11 mouse cellular contexts compared by ENCODE assay signal in the genomic region with DNA sequence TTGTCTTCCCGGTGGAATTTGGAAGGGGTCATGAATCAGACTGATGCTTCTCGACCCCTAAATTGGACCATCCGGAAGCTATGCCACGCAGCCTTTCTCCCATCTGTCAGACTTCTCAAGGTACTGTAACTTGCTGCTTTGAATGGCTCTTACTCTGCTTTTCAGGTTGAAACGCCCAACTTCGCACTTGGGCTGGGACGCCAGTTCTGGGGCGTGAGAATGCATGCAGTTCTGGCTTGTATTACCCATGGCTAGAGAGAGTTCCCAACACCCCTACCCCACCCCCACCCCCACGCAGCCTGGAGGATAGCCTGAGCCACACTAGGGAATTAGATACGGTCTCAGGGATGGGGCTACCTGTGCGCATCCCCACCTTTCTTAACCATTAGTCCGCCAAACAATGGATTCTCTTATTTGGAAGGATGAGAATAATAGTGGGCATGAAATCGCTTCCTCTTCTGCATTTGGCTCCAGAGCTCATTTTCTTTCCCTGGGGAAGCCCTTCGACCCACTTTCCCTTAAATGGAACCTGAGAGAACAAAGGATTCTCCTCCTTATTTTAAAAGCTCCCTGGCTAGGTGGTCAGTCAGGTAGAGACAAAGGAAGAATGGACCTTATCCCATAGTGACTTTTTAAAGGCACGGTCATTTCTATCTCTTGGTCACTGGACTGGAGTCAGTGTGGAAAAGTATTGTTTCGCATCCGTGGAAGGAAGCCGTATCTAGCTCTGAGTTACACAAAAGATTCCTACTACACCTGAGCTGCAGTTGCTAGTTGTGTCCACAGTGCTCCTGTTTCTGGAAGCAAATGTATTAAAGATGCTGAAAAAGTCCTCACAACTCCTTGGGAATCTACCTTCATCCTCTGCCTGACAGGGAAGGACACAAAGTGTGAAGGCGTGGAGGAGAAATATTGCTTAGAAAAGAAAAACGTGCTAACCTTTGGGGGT.
A peak's percentile ranks its signal among the peaks of the same experiment; 100 is the strongest.
DNase-seq lines count a peak whose midpoint lies in the region; ATAC-seq and TF ChIP-seq lines count a peak whose summit lies in the region.
"Had no signal": no experiment of that assay in that cellular context is flagged by ENCODE, and none has a peak within 500 bp of the region (broad histone marks: within the 10 kb centered on the region; RNA-seq: fewer than 3 reads in every experiment).

No protein-coding gene starts in this region.

- H3K27ac ChIP-seq in left cerebral cortex, adult 2 months: peak overlapping the region; percentile 54
- peak overlapping the region; percentile 51; the same call in 1 of the 2 replicates for H3K27ac ChIP-seq in forebrain, embryonic 10.5 days
- H3K27ac ChIP-seq in intestine, embryonic 14.5 days (ENCODE audit: low read depth): no peak overlapping the region
- H3K27ac ChIP-seq: liver, embryonic 15.5 days had no signal

- H3K4me2 ChIP-seq in intestine, embryonic 14.5 days (ENCODE audit: low read length): peak overlapping the region; percentile 52
- H3K4me2 ChIP-seq: liver, embryonic 15.5 days had no signal

- DNase-seq in left cerebral cortex, adult 2 months (ENCODE audit: extremely low spot score in 1 of 2, low spot score in 2 of 2): no peak
- DNase-seq in left cerebral cortex, postnatal 10 days (ENCODE audit: extremely low spot score in 1 of 2, low spot score in 2 of 2): no peak
- DNase-seq in forebrain, embryonic 10.5 days (ENCODE audit: extremely low spot score, low spot score): no peak
- no peak for DNase-seq in intestine, embryonic 14.5 days (ENCODE audit: low spot score)
- peak; percentile 9 for DNase-seq in retina, embryonic 14.5 days (ENCODE audit: low spot score)
- no peak for DNase-seq in B cell, adult 2 months
- DNase-seq in frontal cortex, adult 2 months (ENCODE audit: extremely low spot score in 1 of 2, low spot score in 1 of 2): no peak
- DNase-seq in layer of hippocampus, adult 11-12 months (ENCODE audit: low spot score): no peak

- H3K9ac ChIP-seq in intestine, embryonic 14.5 days (ENCODE audit: low read length): no peak overlapping the region
- H3K9ac ChIP-seq: liver, embryonic 15.5 days had no signal

- 29% methylated on average over 20 of the region's 20 CpGs for WGBS in forebrain, embryonic 10.5 days
- 34% methylated on average over 20 of the region's 20 CpGs for WGBS in intestine, embryonic 14.5 days

- H3K9me3 ChIP-seq in forebrain, embryonic 10.5 days: no peaks in the 10 kb centered on the region
- no peaks in the 10 kb centered on the region for H3K9me3 ChIP-seq in intestine, embryonic 14.5 days (ENCODE audit: control insufficient read depth, low read length)
- H3K9me3 ChIP-seq: liver, embryonic 15.5 days had no signal

- H3K27me3 ChIP-seq in forebrain, embryonic 10.5 days (ENCODE audit: poor library complexity, severe bottlenecking): peaks cover 23% of the 10 kb centered on the region
- H3K27me3 ChIP-seq in intestine, embryonic 14.5 days (replicated peaks; ENCODE audit: control insufficient read depth, insufficient read depth, low read length): peaks cover 9% of the 10 kb centered on the region
- H3K27me3 ChIP-seq: liver, embryonic 15.5 days had no signal

- TF ChIP-seq CTCF in left cerebral cortex, adult 2 months (IDR thresholded peaks at IDR 0.05): peak; percentile 18

- no peak for ATAC-seq in intestine, embryonic 14.5 days (replicated peaks; ENCODE audit: low FRiP score, low TSS enrichment, low read depth)
- ATAC-seq: Patski had no signal

- intact Hi-C loops in left cerebral cortex, adult 2 months (cut with DNase I): loop anchor here (1.0 to 10.0 kb wide), 3 partner anchors 104 to 186 kb away; no protein-coding TSS in a partner anchor
- intact Hi-C loops in left cerebral cortex, postnatal 10 days (cut with DNase I): loop anchor here (10.0 kb wide), 1 partner anchor 94 kb away; no protein-coding TSS in a partner anchor

- peaks cover 32% of the 10 kb centered on the region for H3K4me1 ChIP-seq in forebrain, embryonic 10.5 days
- 0 out of 2 replicates have a peak, but pooled peaks cover 3% of the 10 kb centered on the region for H3K4me1 ChIP-seq in intestine, embryonic 14.5 days (replicated peaks; ENCODE audit: control insufficient read depth, insufficient read depth, low read length)
- H3K4me1 ChIP-seq: liver, embryonic 15.5 days had no signal

- H3K4me3 ChIP-seq in left cerebral cortex, adult 2 months: peak overlapping the region; percentile 59
- H3K4me3 ChIP-seq in forebrain, embryonic 10.5 days: peak overlapping the region; percentile 53
- H3K4me3 ChIP-seq in intestine, embryonic 14.5 days (ENCODE audit: low read depth, low read length): no peak overlapping the region
- H3K4me3 ChIP-seq: erythroblast, embryonic 14.5 days; liver, embryonic 15.5 days had no signal

- H3K36me3 ChIP-seq in forebrain, embryonic 10.5 days (replicated peaks): no peaks in the 10 kb centered on the region
- H3K36me3 ChIP-seq in intestine, embryonic 14.5 days (ENCODE audit: control insufficient read depth, insufficient read depth, low read length): no peaks in the 10 kb centered on the region
- H3K36me3 ChIP-seq: liver, embryonic 15.5 days had no signal
